Mouse (Mus musculus): ENCODE data around the gene Glod5. TPM values are rescaled to one million over a fixed set of nuclear protein-coding genes. Genes with fewer than 3 reads are reported as not detected.

Glod5 gene
- polyA plus RNA-seq, 1 experiment from 2014 or later, result not detected

DNA sequence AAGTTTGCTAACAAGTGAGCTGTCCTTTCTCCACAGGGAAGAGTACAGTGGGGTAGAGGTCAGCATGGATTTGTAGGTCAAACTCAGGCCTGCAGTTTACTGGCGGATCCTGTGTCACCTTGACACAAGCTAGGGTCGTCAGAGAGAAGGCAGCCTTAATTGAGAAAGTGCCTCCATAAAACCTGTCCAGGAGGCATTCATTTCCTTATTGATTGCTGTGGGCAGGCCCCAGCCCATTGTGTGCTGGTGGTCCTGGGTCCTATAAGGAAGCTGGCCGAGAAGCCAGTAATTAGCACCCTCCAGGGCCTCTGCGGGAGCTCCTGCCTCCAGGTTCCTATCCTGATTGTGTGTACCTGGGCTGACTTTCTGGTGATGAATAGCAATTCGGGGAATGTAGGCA is 16.3 kb downstream of the Glod5 start:
- 35% methylated on average over 5 of the region's 5 CpGs for WGBS
- no peak for DNase-seq (ENCODE audit: extremely low spot score, low spot score)
- no peak overlapping the region for H3K27ac ChIP-seq
- H3K4me3 ChIP-seq, result no peak overlapping the region
- peaks cover 12% of the 10 kb centered on the region for H3K4me1 ChIP-seq
- H3K9me3 ChIP-seq, result no peaks in the 10 kb centered on the region
- H3K27me3 ChIP-seq (ENCODE audit: poor library complexity, severe bottlenecking), result no peaks in the 10 kb centered on the region
- no peaks in the 10 kb centered on the region for H3K36me3 ChIP-seq (replicated peaks)

DNA sequence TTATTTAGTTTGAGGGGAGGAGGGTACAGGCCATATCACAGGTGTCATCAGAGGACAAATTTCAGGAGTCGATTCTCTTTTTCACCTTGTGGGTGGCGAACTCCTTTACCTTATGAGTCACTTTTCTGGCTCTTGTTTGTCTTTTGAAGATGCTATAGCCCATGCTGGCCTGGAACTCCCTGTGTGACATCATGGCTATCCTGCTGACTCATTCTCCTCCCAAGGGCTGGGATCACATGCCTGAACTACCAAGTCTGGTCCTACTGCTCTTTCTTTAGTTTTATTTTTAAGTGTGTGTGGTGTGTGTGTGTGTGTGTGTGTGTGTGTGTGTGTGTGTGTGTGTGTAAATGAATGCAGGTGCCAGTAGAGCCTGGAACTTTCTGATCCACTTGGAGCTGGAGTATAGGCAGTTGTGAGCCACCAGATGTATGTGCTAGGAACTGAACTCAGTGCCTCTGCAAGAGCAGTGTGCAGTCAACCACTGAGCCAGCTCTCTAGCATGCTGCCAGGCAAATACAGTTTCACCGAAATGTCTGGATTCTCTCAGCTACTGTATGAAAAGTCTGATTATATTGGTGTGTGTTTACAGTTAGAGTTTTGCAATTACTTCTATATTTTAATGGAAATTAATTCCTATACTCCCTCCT is 17.6 kb downstream of the Glod5 start:
- H3K4me1 ChIP-seq, result peaks cover 12% of the 10 kb centered on the region
- no peak overlapping the region for H3K4me3 ChIP-seq
- H3K9me3 ChIP-seq, result no peaks in the 10 kb centered on the region
- WGBS, result 75% methylated on average over 3 of the region's 3 CpGs
- no peak overlapping the region for H3K27ac ChIP-seq
- no peaks in the 10 kb centered on the region for H3K27me3 ChIP-seq (ENCODE audit: poor library complexity, severe bottlenecking)
- no peak for DNase-seq (ENCODE audit: extremely low spot score, low spot score)
- no peaks in the 10 kb centered on the region for H3K36me3 ChIP-seq (replicated peaks)

DNA sequence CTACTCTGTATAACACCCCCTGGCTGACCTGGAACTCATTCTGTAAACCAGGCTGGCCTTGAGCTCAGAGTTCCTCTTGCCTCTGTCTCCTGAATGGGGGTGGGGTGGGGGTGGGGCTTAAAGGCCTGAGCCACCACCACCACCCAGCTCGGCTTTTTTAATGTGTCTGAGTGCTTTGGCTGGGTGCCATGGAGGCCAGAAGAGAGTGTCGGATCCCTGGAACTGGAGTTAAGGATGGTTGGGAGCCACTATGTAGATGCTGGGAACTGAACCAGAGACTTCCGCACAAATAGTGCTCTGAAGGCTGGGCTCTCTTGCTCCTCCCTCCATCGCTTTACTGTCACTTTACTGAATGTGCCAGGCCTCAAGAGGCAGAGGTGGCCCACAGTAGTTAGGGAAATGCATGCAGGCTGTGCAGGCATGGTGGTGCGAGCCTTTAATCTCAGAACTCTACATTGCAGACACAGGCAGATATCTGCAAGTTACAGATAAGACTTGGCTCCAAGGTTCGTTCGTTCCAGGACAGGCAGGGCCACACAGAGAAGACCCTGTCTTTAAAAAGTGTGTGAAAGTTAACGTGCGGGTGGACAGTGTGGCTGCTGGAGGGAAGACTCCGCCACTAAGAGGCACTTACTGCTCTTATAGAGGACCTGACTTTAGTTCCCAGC is 25.1 kb downstream of the Glod5 start:
- H3K4me1 ChIP-seq, result peaks cover 15% of the 10 kb centered on the region
- H3K36me3 ChIP-seq (replicated peaks), result no peaks in the 10 kb centered on the region
- WGBS, result 81% methylated on average over 10 of the region's 10 CpGs

DNA sequence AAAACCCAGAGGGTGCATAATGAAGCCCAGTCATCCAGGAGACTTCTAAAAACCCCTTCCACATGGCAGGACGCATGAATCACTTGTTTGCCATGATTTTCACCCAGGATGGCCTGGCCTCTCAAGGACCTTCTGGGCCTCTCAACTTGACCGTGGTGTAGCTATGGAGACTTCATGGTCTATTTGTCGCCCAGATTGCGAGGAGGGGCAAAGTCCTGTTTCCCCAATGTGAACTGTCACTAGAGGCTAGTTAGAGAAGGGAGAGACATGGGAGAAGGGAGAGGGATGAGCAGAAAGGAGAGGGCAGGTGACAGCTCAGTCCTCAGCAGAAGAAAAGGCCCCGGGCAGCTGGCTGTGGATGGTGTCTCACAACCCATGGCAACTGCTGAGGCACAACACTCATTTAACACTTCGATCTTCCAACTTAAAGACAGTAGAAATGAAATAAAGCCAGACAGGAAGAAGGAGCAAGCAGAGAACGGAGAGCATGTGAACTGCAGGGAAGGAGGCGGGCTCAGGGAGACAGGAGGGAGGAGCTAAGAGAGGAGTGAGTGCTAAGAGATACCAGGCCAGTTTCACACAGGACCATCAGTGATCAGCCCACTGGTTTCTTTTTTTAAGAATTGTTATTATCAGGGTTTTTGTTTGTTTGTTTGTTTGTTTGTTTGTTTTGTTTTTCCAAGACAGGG is 25.8 kb downstream of the Glod5 start:
- no peaks in the 10 kb centered on the region for H3K36me3 ChIP-seq (replicated peaks)
- DNase-seq (ENCODE audit: extremely low spot score, low spot score), result no peak
- 60% methylated on average over 8 of the region's 8 CpGs for WGBS
- no peaks in the 10 kb centered on the region for H3K9me3 ChIP-seq
- H3K27me3 ChIP-seq (ENCODE audit: poor library complexity, severe bottlenecking), result no peaks in the 10 kb centered on the region
- no peak overlapping the region for H3K4me3 ChIP-seq
- no peak overlapping the region for H3K27ac ChIP-seq
- H3K4me1 ChIP-seq, result peaks cover 15% of the 10 kb centered on the region

More for the DNA sequence above, 25.1 kb downstream of the Glod5 start:
- no peak for DNase-seq (ENCODE audit: extremely low spot score, low spot score)
- H3K4me3 ChIP-seq, result no peak overlapping the region
- H3K27ac ChIP-seq, result no peak overlapping the region
- no peaks in the 10 kb centered on the region for H3K27me3 ChIP-seq (ENCODE audit: poor library complexity, severe bottlenecking)
- no peaks in the 10 kb centered on the region for H3K9me3 ChIP-seq

DNA sequence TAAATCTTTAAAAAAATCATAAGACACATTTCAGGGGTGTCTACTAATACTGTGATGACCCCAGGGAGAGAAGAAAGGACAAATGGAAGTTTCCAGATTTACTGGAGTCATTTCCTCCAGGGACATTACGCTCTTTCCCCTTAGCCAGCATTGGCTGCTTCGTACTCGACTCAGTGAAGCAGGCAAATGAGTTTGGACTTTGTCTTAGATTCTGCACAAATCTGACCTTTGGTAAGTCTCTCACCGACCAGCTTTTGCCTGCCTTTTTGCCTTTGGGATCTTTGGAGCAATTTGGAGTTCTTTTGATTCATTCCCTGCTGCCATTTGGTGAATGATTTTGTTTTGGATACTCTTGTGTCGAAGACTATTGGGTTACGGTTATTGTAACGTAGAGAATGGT is 36.9 kb downstream of the Glod5 start:
- no peaks in the 10 kb centered on the region for H3K9me3 ChIP-seq
- no peaks in the 10 kb centered on the region for H3K27me3 ChIP-seq (ENCODE audit: poor library complexity, severe bottlenecking)
- no peak overlapping the region for H3K27ac ChIP-seq
- no peaks in the 10 kb centered on the region for H3K4me1 ChIP-seq
- H3K36me3 ChIP-seq (replicated peaks), result no peaks in the 10 kb centered on the region
- H3K4me3 ChIP-seq, result no peak overlapping the region
- DNase-seq (ENCODE audit: extremely low spot score, low spot score), result no peak
- WGBS, result 91% methylated on average over 7 of the region's 7 CpGs

DNA sequence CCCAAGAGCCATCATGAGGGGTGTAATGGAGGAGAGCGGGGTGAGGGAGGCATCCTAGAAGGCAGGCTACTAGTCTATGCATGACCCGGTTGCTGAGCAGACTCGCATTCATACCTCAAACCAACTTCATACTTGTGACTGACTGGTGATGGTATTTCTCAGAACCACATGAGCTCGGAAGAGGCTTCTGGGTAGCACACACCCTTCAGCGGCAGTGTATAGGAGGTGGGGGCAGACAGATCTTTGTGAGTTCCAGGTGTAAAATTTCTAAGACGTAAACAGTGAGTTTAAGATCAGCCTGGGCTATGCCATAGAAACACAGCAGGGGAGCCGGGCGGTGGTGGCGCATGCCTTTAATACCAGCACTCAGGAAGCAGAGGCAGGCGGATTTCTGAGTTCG is 40.4 kb downstream of the Glod5 start, which contains the start of gene Gata1:
Gene Gata1 (minus strand): TSS at position 180 of the 400 bp plus-strand sequence.
- Histone ChIP-seq H3K4me3 (no peak within 1 kb of the TSS), H3K4me1 (no peaks in the 10 kb centered on the region), H3K27me3 (ENCODE audit: poor library complexity, severe bottlenecking) (no peaks in the 10 kb centered on the region), H3K9me3 (no peaks in the 10 kb centered on the region), H3K36me3 (replicated peaks) (no peaks in the 10 kb centered on the region), H3K27ac (no peak within 1 kb of the TSS)
- no peak for DNase-seq (ENCODE audit: extremely low spot score, low spot score)
- WGBS, result 94% methylated on average over 11 of the region's 11 CpGs

DNA sequence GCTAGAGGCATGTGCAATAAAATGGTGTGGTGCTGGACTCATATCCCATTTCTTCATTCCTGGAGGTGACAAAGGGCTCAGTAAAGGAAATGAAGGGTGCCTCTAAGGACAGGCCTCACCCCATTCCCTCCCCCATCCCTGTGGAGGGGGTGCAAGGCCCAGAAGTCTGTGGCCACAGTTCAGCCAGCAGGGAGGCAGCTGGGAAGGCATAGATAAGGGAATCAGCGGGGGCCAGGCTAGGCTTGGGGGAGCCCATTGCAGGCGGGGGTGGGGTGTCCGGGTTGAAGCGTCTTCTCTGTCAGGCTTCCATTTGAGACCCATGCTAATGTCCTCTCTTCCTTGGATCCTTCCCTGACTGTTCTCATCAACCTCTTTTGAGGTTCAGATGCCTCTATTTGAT is 47.0 kb downstream of the Glod5 start:
- no peak overlapping the region for H3K27ac ChIP-seq
- WGBS, result 67% methylated on average over 4 of the region's 4 CpGs

DNA sequence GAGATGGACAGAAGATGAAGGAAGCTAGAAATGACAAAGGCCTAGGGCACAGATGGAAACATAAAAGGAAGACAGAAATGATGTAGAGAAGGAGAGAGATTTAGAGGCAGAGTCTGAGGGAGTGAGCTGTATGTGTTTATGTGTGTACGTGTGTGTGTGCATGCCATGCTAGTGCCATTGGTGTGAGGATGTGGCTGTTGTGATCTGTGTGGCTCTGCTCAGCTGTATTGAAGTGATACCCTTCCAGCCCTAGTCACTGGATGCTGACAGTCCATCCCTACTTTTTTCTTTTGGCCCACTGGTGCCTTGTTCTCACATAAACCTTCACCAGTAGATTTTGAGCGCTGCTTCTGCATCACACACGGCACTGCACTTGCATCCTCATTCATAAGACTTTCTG is 49.4 kb downstream of the Glod5 start:
- Histone ChIP-seq H3K27me3 (ENCODE audit: poor library complexity, severe bottlenecking) (no peaks in the 10 kb centered on the region), H3K9me3 (peaks cover 4% of the 10 kb centered on the region; the same call in 1 of the 2 replicates), H3K27ac (no peak overlapping the region), H3K4me3 (no peak overlapping the region), H3K4me1 (no peaks in the 10 kb centered on the region), H3K36me3 (replicated peaks) (no peaks in the 10 kb centered on the region)
- WGBS, result 91% methylated on average over 3 of the region's 3 CpGs
- DNase-seq (ENCODE audit: extremely low spot score, low spot score), result no peak

More for the DNA sequence above, 47.0 kb downstream of the Glod5 start:
- Histone ChIP-seq H3K4me1 (no peaks in the 10 kb centered on the region), H3K27me3 (ENCODE audit: poor library complexity, severe bottlenecking) (no peaks in the 10 kb centered on the region), H3K9me3 (peaks cover under 1% of the 10 kb centered on the region; the same call in 1 of the 2 replicates), H3K4me3 (no peak overlapping the region), H3K36me3 (replicated peaks) (no peaks in the 10 kb centered on the region)
- DNase-seq (ENCODE audit: extremely low spot score, low spot score), result no peak

DNA sequence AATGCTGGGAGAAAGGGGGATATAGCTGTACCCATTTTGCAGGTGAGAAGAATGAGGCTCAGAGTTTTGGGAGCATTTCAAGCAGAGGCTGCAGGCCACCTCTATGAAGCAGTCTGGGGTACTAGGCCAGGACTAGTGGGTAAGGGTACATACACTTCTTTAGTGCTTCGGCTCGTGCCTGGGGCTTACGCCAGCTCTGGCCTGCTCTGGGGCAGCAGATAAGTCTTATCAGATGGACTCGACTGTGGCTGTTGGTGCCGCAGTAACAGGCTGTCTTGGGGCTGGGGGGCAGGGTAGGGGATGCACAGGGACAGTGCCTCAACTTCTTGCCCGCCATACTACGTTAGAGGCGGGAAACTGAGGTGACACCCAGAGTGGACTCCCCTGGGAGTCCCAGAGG is 50.1 kb downstream of the Glod5 start:
- H3K9me3 ChIP-seq, result peaks cover 4% of the 10 kb centered on the region; the same call in 1 of the 2 replicates
- H3K27me3 ChIP-seq (ENCODE audit: poor library complexity, severe bottlenecking), result no peaks in the 10 kb centered on the region
- H3K36me3 ChIP-seq (replicated peaks), result no peaks in the 10 kb centered on the region
- H3K4me1 ChIP-seq, result no peaks in the 10 kb centered on the region
- no peak overlapping the region for H3K4me3 ChIP-seq
- H3K27ac ChIP-seq, result no peak overlapping the region
- DNase-seq (ENCODE audit: extremely low spot score, low spot score), result no peak
- 87% methylated on average over 8 of the region's 8 CpGs for WGBS

DNA sequence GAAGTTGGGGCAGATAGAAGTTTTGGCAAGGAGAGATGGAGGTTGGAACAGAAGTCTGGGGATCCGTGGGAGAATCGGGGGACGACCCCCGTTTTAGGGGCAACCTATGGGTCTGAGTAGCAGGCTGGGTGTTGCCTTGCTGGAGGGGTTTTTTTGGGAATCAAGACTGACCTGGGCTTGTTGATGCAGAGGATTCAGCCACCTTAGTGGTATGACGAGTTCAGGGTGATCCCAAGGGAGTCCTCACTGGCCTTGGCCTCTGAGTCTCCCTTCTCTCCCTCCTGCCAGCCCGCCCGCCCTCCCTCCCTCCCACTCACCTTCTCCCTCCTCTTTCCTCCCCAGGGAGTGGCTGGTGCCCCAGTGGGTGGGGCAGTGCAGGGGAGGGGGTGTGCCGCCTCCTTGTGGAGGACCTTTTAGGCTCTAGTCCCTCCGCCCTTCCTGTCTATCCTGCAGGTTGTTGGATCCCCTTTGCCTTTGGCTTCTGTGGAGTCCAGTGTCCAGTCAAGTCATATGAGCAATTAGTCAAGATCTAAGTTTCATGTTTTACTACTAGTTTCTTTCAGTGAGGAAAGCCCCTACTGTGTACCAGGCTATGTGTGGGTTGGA is 50.6 kb downstream of the Glod5 start:
- Histone ChIP-seq H3K4me1 (no peaks in the 10 kb centered on the region), H3K4me3 (no peak overlapping the region), H3K27ac (no peak overlapping the region), H3K27me3 (ENCODE audit: poor library complexity, severe bottlenecking) (no peaks in the 10 kb centered on the region), H3K36me3 (replicated peaks) (no peaks in the 10 kb centered on the region), H3K9me3 (peaks cover 7% of the 10 kb centered on the region; the same call in 1 of the 2 replicates)
- WGBS, result 82% methylated on average over 8 of the region's 9 CpGs
- DNase-seq (ENCODE audit: extremely low spot score, low spot score), result no peak

DNA sequence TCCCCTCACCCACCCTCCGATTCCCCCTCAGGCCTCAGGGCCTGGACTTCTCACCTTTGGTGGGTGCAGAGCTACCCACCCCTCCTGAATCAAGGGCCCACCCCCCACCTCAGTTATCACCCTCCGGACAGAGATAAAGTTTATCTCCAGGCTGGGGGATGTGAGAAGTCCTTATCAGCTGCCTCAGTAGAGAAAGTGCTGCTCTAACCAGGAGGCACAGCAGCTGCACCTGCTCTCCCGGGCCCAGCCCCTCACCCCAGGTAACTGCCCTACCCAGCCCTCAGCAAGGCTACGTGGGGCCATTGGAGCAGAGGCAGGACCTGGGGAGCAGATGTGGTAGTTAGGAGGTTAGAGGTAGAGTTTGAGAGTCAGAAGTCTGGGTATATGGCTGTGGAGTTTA is 52.1 kb downstream of the Glod5 start:
- DNase-seq (ENCODE audit: extremely low spot score, low spot score), result no peak
- no peaks in the 10 kb centered on the region for H3K4me1 ChIP-seq
- peaks cover 7% of the 10 kb centered on the region; the same call in 1 of the 2 replicates for H3K9me3 ChIP-seq
- no peak overlapping the region for H3K4me3 ChIP-seq
- no peak overlapping the region for H3K27ac ChIP-seq
- WGBS, result 85% methylated on average over 4 of the region's 4 CpGs
- H3K36me3 ChIP-seq (replicated peaks), result no peaks in the 10 kb centered on the region
- no peaks in the 10 kb centered on the region for H3K27me3 ChIP-seq (ENCODE audit: poor library complexity, severe bottlenecking)

DNA sequence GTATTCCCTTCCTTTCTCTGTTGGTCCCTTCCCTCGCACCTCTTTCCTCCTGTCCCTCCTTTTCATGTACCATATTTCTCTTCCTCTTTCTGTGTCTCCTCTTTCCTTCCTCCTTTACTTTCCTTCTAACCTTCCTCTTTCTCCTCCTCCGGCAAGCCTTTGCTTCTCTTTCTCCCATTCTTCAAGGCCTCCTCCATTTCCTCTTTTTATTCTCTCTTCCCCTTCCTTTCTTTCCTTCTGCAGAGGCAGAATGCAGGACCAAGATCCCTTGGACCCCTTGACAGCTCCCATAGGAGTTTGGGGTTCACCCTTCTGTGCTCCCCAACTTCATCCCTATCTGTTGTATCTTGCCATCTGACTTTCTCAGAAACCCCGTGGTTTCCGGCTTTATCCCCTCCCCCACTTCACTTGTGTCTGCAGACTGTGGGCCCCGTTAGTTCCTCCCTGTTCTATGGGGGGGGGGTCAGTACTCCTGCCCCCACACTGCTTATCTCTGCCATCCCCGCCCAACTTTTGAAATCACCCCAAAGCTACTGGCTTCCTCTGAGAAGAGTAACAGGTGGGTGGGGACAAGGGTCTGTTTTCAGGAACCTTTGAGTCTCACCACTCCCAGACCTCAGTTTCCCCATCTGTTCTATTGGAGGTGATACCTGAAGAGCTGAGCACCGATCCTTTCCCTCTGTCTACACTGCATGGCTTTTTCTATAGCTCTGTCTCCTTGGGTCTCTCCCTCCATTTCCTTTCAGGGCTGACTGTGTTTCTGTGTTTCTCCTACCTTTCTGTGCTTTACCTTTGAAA is 54.3 kb downstream of the Glod5 start:
- no peak for DNase-seq (ENCODE audit: extremely low spot score, low spot score)
- Histone ChIP-seq H3K4me1 (no peaks in the 10 kb centered on the region), H3K4me3 (no peak overlapping the region), H3K9me3 (peaks cover 7% of the 10 kb centered on the region; the same call in 1 of the 2 replicates), H3K27me3 (ENCODE audit: poor library complexity, severe bottlenecking) (no peaks in the 10 kb centered on the region), H3K27ac (no peak overlapping the region), H3K36me3 (replicated peaks) (no peaks in the 10 kb centered on the region)
- WGBS, result 83% methylated on average over 7 of the region's 7 CpGs

Measured in forebrain, embryonic 10.5 days (tissue).